Mouse (Mus musculus): ENCODE measurements around the gene Usp10.

GRCm38 (mm10) chr8:119960531-119961104, 50.5 kb downstream of the Usp10 start:
- TF ChIP-seq HCFC1 (IDR thresholded peaks at IDR 0.05; ENCODE audit: low read depth, low read length) (no peak), CTCF (conservative IDR thresholded peaks at IDR 0.05 in 1 of 2, IDR thresholded peaks at IDR 0.05 in 1 of 2; ENCODE audit: low read depth in 2 of 2, low read length in 2 of 2) (no peak)

All from CH12.LX (cell line).